Mouse (Mus musculus): ENCODE results near the gene Bptf. TPM values are rescaled to one million over a fixed set of nuclear protein-coding genes. Genes with fewer than 3 reads are reported as not detected.

The Bptf gene
- total and polyA plus RNA-seq, 2 experiments from 2014 or later = 20.4 to 41.5 TPM

- Histone ChIP-seq H3K4me3 (ENCODE audit: low read depth, low read length) (no peak overlapping the region), H3K9ac (replicated peaks; ENCODE audit: low read length, poor library complexity, severe bottlenecking) (no peak overlapping the region), H3K27ac (ENCODE audit: low read depth, low read length) (no peak overlapping the region), H3K36me3 (ENCODE audit: insufficient read depth, low read length) (peaks cover 14% of the 10 kb centered on the region; the same call in 1 of the 2 replicates), H3K27me3 (ENCODE audit: insufficient read depth, low read length) (no peaks in the 10 kb centered on the region), H3K4me1 (ENCODE audit: insufficient read depth, low read length) (no peaks in the 10 kb centered on the region), H3K9me3 (ENCODE audit: low read length) (no peaks in the 10 kb centered on the region), H3K4me2 (ENCODE audit: low read depth, low read length, poor library complexity, severe bottlenecking) (no peak overlapping the region)
- peak; percentile 74 for TF ChIP-seq CTCF (IDR thresholded peaks at IDR 0.05)
- ATAC-seq (ENCODE audit: low FRiP score) = no peak
- WGBS = 58% methylated on average over 4 of the region's 4 CpGs
- DNase-seq (ENCODE audit: low spot score) = peak; percentile 63
These were observed 18.8 kb downstream of the Bptf start for GRCm38 (mm10) chr11:107113112-107113511.

GRCm38 (mm10) chr11:107109669-107110068 lies 22.3 kb downstream of the Bptf start:
- Histone ChIP-seq H3K27ac (ENCODE audit: low read depth, low read length) (no peak overlapping the region), H3K4me1 (ENCODE audit: insufficient read depth, low read length) (no peaks in the 10 kb centered on the region), H3K36me3 (ENCODE audit: insufficient read depth, low read length) (peaks cover 14% of the 10 kb centered on the region; the same call in 1 of the 2 replicates), H3K9me3 (ENCODE audit: low read length) (no peaks in the 10 kb centered on the region), H3K4me2 (ENCODE audit: low read depth, low read length, poor library complexity, severe bottlenecking) (no peak overlapping the region), H3K4me3 (ENCODE audit: low read depth, low read length) (no peak overlapping the region), H3K27me3 (ENCODE audit: insufficient read depth, low read length) (no peaks in the 10 kb centered on the region), H3K9ac (replicated peaks; ENCODE audit: low read length, poor library complexity, severe bottlenecking) (no peak overlapping the region)
- ATAC-seq (ENCODE audit: low FRiP score) = no peak
- no peak for DNase-seq (ENCODE audit: low spot score)
- TF ChIP-seq CTCF (IDR thresholded peaks at IDR 0.05) = no peak
- WGBS = 90% methylated on average over 8 of the region's 8 CpGs

DNA sequence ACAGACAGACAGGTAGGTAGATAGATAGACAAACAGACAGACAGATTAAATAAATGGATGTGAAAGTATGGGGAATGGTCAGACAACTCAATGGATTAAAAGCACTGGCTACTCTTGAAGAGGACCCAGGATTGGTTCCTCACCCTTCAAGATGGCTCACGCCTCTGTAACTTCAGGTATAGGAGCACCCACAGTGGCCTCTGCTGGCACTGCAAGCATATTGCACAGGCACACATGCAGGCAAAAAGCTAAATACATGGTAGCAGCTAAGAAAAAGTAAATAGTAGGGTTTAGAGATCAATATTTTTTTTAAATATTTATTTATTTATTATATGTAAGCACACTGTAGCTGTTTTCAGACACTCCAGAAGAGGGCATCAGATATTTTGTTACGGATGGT lies 23.0 kb downstream of the Bptf start:
- DNase-seq (ENCODE audit: low spot score) = no peak
- 94% methylated on average over 2 of the region's 2 CpGs for WGBS
- Histone ChIP-seq H3K4me2 (ENCODE audit: low read depth, low read length, poor library complexity, severe bottlenecking) (no peak overlapping the region), H3K9ac (replicated peaks; ENCODE audit: low read length, poor library complexity, severe bottlenecking) (no peak overlapping the region), H3K27ac (ENCODE audit: low read depth, low read length) (no peak overlapping the region), H3K4me1 (ENCODE audit: insufficient read depth, low read length) (no peaks in the 10 kb centered on the region), H3K4me3 (ENCODE audit: low read depth, low read length) (no peak overlapping the region), H3K9me3 (ENCODE audit: low read length) (no peaks in the 10 kb centered on the region), H3K36me3 (ENCODE audit: insufficient read depth, low read length) (peaks cover 14% of the 10 kb centered on the region; the same call in 1 of the 2 replicates), H3K27me3 (ENCODE audit: insufficient read depth, low read length) (no peaks in the 10 kb centered on the region)
- TF ChIP-seq CTCF (IDR thresholded peaks at IDR 0.05) = peak; percentile 57
- ATAC-seq (ENCODE audit: low FRiP score) = no peak

DNA sequence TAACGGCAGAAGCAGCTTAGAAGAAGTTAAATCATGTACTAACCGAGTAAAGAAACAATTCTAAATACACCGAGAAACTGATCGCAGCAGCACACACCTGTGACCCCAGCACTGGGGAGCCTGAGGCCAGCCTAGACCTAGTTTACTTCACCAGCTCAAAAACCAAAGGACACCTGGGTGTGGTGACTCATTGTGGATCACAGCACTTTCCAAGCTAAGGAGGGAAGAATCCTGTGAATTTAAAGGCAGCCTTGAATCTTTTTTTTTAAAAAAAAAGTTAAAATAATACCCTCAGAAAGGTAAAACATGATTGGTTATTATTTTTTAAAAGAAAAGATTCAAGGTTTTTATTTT lies 24.2 kb downstream of the Bptf start:
- Histone ChIP-seq H3K36me3 (ENCODE audit: insufficient read depth, low read length) (peaks cover 14% of the 10 kb centered on the region; the same call in 1 of the 2 replicates), H3K4me2 (ENCODE audit: low read depth, low read length, poor library complexity, severe bottlenecking) (no peak overlapping the region), H3K27me3 (ENCODE audit: insufficient read depth, low read length) (no peaks in the 10 kb centered on the region), H3K9me3 (ENCODE audit: low read length) (no peaks in the 10 kb centered on the region), H3K4me3 (ENCODE audit: low read depth, low read length) (no peak overlapping the region), H3K9ac (replicated peaks; ENCODE audit: low read length, poor library complexity, severe bottlenecking) (no peak overlapping the region), H3K4me1 (ENCODE audit: insufficient read depth, low read length) (no peaks in the 10 kb centered on the region), H3K27ac (ENCODE audit: low read depth, low read length) (peak overlapping the region; percentile 1; the same call in 1 of the 2 replicates)
- ATAC-seq (ENCODE audit: low FRiP score) (no peak), DNase-seq (ENCODE audit: low spot score) (no peak)
- no peak for TF ChIP-seq CTCF (IDR thresholded peaks at IDR 0.05)
- WGBS = 85% methylated on average over 4 of the region's 4 CpGs

DNA sequence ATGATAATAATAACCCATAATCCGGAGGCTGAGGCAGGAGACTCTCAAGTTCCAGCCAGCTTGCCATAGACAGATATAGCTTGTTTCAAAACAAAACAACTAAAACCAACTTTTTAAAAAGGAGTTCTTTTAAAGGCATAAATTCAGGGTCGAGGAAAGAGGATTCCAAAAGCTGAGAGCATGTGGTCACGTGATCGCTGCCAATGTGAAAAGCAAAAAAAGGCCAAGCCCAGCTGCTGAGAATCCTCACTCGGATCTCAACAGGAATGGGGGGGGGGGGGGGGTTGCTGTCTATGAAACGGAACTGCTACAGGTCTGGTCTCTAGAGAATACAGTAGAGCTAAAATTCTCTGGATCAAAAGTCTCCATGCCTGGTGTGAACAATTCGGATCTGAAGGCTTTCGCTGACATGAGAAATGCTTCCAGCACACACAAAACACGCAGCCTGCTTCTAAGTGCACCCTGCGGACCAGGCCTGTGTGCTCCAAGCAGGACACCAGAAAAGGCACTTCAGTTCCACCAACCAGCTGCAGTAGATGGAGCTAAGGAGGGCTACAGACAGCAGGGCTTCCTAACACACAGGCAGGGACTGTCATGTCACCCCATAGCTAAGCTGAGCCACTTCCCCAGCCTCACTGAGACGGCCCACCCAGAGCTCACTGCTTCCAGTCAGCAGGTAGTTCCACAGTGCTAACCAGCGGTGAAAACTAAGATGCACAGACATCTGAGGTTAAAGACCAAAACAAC lies 24.8 kb downstream of the Bptf start:
- Histone ChIP-seq H3K4me1 (ENCODE audit: insufficient read depth, low read length) (no peaks in the 10 kb centered on the region), H3K9me3 (ENCODE audit: low read length) (no peaks in the 10 kb centered on the region), H3K27me3 (ENCODE audit: insufficient read depth, low read length) (no peaks in the 10 kb centered on the region), H3K4me3 (ENCODE audit: low read depth, low read length) (no peak overlapping the region), H3K9ac (replicated peaks; ENCODE audit: low read length, poor library complexity, severe bottlenecking) (no peak overlapping the region), H3K4me2 (ENCODE audit: low read depth, low read length, poor library complexity, severe bottlenecking) (no peak overlapping the region), H3K27ac (ENCODE audit: low read depth, low read length) (peak overlapping the region; percentile 1; the same call in 1 of the 2 replicates), H3K36me3 (ENCODE audit: insufficient read depth, low read length) (peaks cover 14% of the 10 kb centered on the region; the same call in 1 of the 2 replicates)
- WGBS = 59% methylated on average over 12 of the region's 12 CpGs
- ATAC-seq (ENCODE audit: low FRiP score) (no peak), DNase-seq (ENCODE audit: low spot score) (no peak)
- TF ChIP-seq CTCF (IDR thresholded peaks at IDR 0.05) = no peak

- H3K27ac ChIP-seq (ENCODE audit: low read depth, low read length) = no peak overlapping the region
- H3K9ac ChIP-seq (replicated peaks; ENCODE audit: low read length, poor library complexity, severe bottlenecking) = no peak overlapping the region
- DNase-seq (ENCODE audit: low spot score) (no peak), ATAC-seq (ENCODE audit: low FRiP score) (no peak)
- no peaks in the 10 kb centered on the region for H3K27me3 ChIP-seq (ENCODE audit: insufficient read depth, low read length)
- no peak for TF ChIP-seq CTCF (IDR thresholded peaks at IDR 0.05)
- no peak overlapping the region for H3K4me3 ChIP-seq (ENCODE audit: low read depth, low read length)
- 87% methylated on average over 8 of the region's 8 CpGs for WGBS
- H3K4me2 ChIP-seq (ENCODE audit: low read depth, low read length, poor library complexity, severe bottlenecking) = no peak overlapping the region
- H3K9me3 ChIP-seq (ENCODE audit: low read length) = no peaks in the 10 kb centered on the region
- H3K4me1 ChIP-seq (ENCODE audit: insufficient read depth, low read length) = no peaks in the 10 kb centered on the region
- H3K36me3 ChIP-seq (ENCODE audit: insufficient read depth, low read length) = peaks cover 14% of the 10 kb centered on the region; the same call in 1 of the 2 replicates
These were observed 25.5 kb downstream of the Bptf start for GRCm38 (mm10) chr11:107106461-107106860.

Data from midbrain, postnatal 0 days (tissue).